Mouse (Mus musculus) T-helper 1 cell (primary cell): Measurements from ENCODE around the gene Acss2.
"Not testable (repeated sequence)": the region's sequence is repeated elsewhere in the genome, so short reads cannot be mapped to it uniquely, and the experiment has no call there.

Experiments used
- in situ Hi-C: fragments of 300-600 bp; cut with MboI, MseI; formaldehyde crosslinking; loops from one replicate; pipeline ENCODE4 v1.15.1; 2025; ENCODE audit warnings: high pct_unique_total_duplicates

Acss2 gene

DNA sequence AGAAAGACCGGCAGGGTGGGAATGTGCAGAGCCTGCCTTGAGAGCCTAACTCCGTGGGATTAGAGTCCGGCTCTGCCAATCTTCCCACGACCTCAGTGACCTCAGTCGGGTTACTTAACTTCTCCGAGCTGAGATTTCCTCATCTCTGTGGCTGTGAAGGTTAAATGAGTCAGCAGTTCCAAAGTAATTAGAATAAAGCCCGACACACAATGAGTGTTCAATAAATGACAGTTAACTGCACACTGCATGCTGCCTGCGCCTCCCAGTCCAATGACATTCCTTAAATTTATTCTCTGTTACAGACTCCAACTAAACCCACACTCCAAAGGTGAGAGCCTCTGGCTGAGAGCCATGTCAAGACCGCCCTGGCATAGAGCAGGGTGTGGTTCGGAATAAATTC, 67.7 kb downstream of the Acss2 start:
- in situ Hi-C loops = loop anchor here (5.0 kb wide), 1 partner anchor 73 kb away; no protein-coding TSS in a partner anchor

DNA sequence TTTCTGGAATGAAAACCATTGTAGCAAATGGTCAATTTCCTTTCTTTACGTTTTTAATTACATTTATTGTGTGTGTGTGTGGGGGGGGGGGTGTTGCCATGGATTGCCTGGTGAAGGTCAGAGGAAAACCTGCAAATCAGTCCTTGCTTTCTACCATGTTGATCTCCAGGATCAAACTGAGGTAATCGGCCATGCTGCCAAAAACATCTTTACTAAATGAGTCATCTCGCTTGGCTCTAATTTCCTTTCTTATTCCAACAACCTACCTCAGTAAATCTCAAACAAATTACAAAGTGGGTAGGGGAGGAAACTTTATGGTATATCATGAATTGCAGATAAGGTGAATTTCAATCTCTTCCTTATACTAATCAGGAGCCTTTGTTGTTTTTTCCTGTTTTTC, 70.4 kb downstream of the Acss2 start:
- in situ Hi-C loops = loop anchor here (5.0 kb wide), 1 partner anchor 76 kb away; no protein-coding TSS in a partner anchor

GRCm38 (mm10) chr2:155589521-155589920, 71.8 kb downstream of the Acss2 start:
- in situ Hi-C loops = loop anchor here (5.0 kb wide), 1 partner anchor 77 kb away; no protein-coding TSS in a partner anchor

GRCm38 (mm10) chr2:155590876-155591275, 73.1 kb downstream of the Acss2 start:
- in situ Hi-C loops = no loop called here

DNA sequence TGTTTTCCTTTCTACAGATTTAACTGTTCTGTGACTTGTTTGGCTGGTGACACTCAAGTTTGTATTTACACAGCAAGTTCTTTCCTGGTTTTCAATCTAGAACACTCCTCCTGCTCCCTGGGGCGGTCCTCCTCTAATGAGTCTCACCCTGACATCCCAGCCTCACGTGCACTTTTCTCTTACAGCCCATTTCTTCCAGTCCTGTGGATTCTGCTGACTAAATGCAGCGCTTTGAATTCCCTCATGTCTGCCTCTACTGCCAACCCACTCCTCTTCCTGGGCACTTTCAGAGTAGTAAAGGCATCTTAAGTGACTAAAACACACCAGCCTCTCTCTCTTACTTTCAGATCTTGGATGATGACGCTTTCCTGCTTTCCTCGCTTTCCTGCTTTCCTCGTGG, 73.9 kb downstream of the Acss2 start:
- in situ Hi-C loops = no loop called here

GRCm38 (mm10) chr2:155592137-155592853, 74.5 kb downstream of the Acss2 start, which contains the start of gene Gss:
Gene Gss (minus strand): TSS chr2:155592810.
- in situ Hi-C loops = no loop called here

DNA sequence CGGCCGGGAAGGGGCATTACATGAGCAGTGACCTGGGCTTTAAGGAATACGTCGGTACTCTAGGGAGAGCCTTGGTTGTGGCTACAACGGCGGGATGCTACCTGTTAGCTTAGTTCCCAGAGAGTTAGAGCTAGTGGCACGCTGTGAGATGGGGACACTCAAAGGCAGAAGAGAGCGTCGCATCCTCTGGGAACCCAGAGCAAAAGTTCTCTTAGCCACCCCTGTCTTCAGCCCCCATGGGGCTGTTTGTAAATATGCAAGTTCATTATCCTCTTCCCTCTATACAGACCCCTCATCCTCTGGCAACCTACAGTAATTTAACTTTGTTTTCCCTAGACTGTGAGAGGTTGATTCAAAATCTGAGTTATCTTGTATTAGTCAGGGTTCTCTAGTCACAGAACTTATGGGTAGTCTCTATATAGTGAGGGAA, 75.1 kb downstream of the Acss2 start:
- in situ Hi-C loops = no loop called here

- in situ Hi-C loops = no loop called here
These were observed 77.8 kb downstream of the Acss2 start for GRCm38 (mm10) chr2:155595516-155595915.

DNA sequence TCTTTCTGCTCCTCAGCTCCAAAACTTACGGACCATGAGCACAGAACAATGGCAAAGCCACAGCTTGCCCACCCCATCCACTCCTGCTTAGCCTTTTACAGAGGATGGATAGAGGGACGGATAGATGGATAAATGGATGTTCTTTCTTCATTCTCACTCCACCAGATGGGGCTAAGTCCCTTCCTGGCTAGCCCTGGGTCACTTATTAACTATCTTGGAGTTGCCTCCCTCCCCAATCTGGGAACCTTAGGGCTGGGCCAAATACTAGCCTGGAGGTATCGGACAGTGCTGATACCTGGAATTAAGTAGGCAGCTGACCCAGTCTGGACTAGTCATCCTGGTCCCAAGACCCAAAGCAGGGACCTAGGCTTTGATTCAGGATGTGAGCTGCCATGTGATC, 86.0 kb downstream of the Acss2 start:
- in situ Hi-C loops = no loop called here

- in situ Hi-C loops = no loop called here
These were observed 87.0 kb downstream of the Acss2 start for GRCm38 (mm10) chr2:155604560-155605235.

DNA sequence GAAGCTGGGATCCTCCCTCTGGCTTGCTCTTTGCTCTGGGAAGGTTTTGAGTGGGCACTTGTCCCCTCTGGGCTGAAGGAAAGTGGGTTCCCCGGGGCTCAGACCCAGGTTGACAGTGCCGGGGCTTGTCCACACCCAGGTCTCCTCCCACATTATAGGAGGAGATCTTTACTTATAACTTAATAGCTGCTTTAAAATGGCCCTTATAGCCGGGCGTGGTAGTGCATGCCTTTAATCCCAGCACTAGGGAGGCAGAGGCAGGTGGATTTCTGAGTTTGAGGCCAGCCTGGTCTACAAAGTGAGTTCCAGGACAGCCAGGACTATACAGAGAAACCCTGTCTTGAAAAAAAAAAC, 87.5 kb downstream of the Acss2 start:
- in situ Hi-C loops = not testable (repeated sequence)

GRCm38 (mm10) chr2:155606360-155606759, 88.6 kb downstream of the Acss2 start:
- in situ Hi-C loops = no loop called here

DNA sequence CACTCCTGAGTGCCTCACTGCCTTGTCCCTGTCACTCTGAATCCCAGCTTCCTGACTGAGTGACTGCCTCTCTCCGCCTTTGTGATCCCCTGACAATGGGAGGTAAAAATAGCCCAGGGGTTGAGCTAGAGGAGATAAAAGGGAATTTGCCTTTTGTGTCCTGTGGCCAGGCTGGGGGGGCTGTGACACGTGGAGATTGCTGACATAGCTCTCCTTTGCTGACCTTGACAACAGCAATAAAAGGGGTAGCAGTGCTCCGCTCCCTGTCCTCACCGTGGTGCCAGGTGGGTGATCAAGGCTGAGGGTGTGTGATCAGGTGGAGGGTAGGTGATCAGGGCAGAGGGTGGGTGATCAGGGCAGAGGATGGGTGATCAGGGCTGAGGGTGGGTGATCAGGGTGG, 93.2 kb downstream of the Acss2 start, which contains the start of gene Myh7b:
Gene Myh7b (plus strand): TSS at position 235 of the 400 bp plus-strand sequence.
- in situ Hi-C loops = no loop called here

DNA sequence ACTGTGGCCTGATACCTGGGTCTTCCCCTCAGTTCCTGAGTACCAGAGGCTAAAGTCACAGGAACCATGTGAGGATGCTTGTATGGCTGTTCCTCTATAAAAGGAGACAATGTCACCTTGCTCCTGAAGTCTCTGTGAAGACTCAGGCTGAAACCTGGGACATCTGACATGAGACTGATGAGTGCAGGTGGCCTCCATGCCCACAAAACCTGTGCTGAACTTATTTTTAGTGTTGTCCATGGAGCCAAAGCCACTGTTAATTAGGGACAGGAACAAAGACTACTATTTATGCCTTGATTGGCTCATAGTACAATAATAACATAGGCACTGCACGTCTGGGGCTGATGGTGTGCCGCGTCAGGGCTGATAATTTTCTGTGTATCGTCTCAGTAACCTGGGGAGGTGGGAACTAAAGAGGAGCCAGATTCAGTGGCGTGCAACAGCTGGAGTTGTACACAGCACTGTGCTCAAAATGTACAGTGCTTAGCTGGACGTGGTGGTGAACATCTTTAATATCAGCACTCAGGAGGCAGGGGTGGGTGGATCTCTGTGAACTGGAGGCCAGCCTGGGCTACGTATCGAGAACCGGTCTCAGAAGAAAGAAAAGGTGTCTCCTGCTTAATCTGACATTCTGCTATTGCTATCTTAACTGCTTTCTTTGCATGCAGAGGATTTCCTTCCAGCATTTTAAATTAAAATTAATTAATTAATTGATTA, 94.2 kb downstream of the Acss2 start:
- in situ Hi-C loops = no loop called here

- in situ Hi-C loops = no loop called here
These were observed 95.6 kb downstream of the Acss2 start for GRCm38 (mm10) chr2:155613326-155613755.

DNA sequence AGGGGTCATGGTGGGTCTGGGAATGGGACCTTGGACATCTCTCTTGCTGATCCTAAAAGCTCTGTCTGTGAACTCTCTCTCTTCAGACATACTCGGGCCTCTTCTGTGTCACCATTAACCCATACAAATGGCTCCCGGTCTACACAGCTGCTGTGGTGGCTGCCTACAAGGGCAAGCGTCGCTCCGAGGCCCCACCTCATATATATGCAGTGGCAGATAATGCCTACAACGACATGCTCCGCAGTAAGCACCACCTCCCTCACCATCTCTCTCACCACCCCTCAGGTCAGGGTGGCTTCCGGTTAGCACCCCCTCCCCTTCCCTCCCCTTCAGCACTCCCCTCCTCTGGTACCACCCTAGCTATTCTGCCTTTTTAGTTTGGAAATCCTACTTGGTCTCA, 96.2 kb downstream of the Acss2 start:
- in situ Hi-C loops = no loop called here

GRCm38 (mm10) chr2:155616971-155617370, 99.2 kb downstream of the Acss2 start:
- in situ Hi-C loops = loop anchor here (5.0 kb wide), 1 partner anchor 105 kb away; no protein-coding TSS in a partner anchor

- in situ Hi-C loops = loop anchor here (5.0 kb wide), 1 partner anchor 108 kb away; no protein-coding TSS in a partner anchor
These were observed 102.1 kb downstream of the Acss2 start for GRCm38 (mm10) chr2:155619817-155620216.

DNA sequence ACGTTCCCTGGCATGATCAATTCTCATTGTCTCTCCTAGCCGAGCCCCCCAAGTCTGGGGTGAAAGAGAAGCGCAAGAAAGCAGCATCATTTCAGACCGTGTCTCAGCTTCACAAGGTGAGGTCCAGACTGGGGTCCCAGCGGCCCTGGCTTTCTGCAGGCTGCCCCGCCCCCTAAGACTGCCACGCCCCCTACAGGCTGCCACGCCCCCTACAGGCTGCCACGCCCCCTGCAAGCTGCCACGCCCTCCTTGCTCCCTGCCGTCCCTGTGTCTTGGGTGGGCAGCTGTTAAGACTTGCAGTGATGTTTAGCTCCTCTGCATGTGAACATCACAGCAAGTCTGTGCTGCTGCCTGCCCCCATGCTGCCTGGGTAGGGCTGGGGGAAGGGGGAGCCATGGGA, 104.9 kb downstream of the Acss2 start:
- in situ Hi-C loops = no loop called here

- in situ Hi-C loops = no loop called here
These were observed 106.2 kb downstream of the Acss2 start for GRCm38 (mm10) chr2:155623996-155624395.

GRCm38 (mm10) chr2:155624730-155625129, 107.0 kb downstream of the Acss2 start:
- in situ Hi-C loops = no loop called here

DNA sequence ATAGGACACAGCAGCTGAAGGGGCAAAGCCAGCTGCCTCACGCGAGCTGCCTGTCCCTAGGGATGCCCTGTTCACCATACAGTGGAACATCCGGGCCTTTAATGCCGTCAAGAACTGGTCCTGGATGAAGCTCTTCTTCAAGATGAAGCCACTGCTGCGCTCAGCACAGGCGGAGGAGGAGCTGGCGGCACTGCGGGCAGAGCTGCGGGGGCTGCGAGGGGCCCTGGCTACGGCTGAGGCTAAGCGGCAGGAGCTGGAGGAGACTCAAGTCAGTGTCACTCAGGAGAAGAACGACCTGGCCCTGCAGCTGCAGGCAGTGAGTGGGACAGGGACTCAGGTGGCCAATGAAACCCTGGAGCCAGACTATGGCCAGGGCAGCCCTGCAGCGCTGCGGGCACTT, 108.5 kb downstream of the Acss2 start:
- in situ Hi-C loops = no loop called here
